Comparison of ENCODE assay signal across 24 mouse cellular contexts in the genomic region with DNA sequence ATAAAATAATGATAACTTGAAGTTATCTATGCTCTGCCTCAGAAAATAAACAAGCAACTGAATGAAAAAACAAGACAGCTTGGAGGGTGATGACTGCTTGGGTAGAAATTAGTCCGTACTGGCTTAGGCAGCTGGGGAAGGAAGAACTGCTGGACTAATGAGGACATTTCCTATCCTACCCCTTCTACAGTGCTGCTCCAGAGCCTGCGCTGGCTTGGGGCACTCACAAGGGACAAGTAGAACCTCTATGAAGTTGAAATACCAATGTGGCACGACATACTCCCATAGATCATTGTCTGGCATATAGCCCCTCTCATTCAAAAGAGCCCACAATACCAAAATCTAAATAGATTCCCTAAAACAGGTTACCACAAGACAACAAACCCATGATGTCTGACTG.
DNase-seq lines count a peak whose midpoint lies in the region; ATAC-seq and TF ChIP-seq lines count a peak whose summit lies in the region.
"Had no signal": no experiment of that assay in that cellular context is flagged by ENCODE, and none has a peak within 500 bp of the region (broad histone marks: within the 10 kb centered on the region; RNA-seq: fewer than 3 reads in every experiment).

No protein-coding gene starts in this region.

- H3K27ac ChIP-seq in forebrain, embryonic 14.5 days (ENCODE audit: low read depth, low read length), result peak overlapping the region; percentile 44; the same call in 1 of the 2 replicates
- H3K27ac ChIP-seq in forebrain, embryonic 11.5 days (ENCODE audit: low read depth, low read length), result no peak overlapping the region
- H3K27ac ChIP-seq in kidney, embryonic 15.5 days, result peak overlapping the region; percentile 18; the same call in 1 of the 2 replicates
- H3K27ac ChIP-seq in kidney, embryonic 16.5 days (ENCODE audit: low read length), result no peak overlapping the region
- peak overlapping the region; percentile 16; the same call in 1 of the 2 replicates for H3K27ac ChIP-seq in midbrain, embryonic 14.5 days (replicated peaks; ENCODE audit: low read depth, low read length)
- no peak overlapping the region for H3K27ac ChIP-seq in midbrain, embryonic 10.5 days (replicated peaks)
- no peak overlapping the region for H3K27ac ChIP-seq in left cerebral cortex, adult 2 months
- H3K27ac ChIP-seq: embryonic facial prominence, embryonic 13.5 days; heart, embryonic 13.5 days; hindbrain, embryonic 12.5 days; limb, embryonic 13.5 days; liver, embryonic 14.5 days; lung, embryonic 15.5 days; midbrain, embryonic 12.5 days; stomach, postnatal 0 days had no signal

- no peak for DNase-seq in forebrain, embryonic 14.5 days (ENCODE audit: low spot score)
- DNase-seq in forebrain, embryonic 11.5 days (ENCODE audit: low spot score), result no peak
- DNase-seq in midbrain, embryonic 14.5 days, result no peak
- DNase-seq in midbrain, embryonic 10.5 days (ENCODE audit: low spot score), result no peak
- no peak for DNase-seq in urinary bladder, adult 2 months (ENCODE audit: low spot score)
- DNase-seq in left cerebral cortex, adult 2 months (ENCODE audit: extremely low spot score in 1 of 2, low spot score in 2 of 2), result no peak
- DNase-seq: adrenal gland, postnatal 25 days; cerebellum, adult 8-10 months; cerebellum, postnatal 36 days; embryo, embryonic 11 days; heart, postnatal 14 days; kidney, adult 2 months; kidney, postnatal 14 days had no signal

- H3K9me3 ChIP-seq in forebrain, embryonic 14.5 days (replicated peaks; ENCODE audit: control insufficient read depth, low read length), result no peaks in the 10 kb centered on the region
- no peaks in the 10 kb centered on the region for H3K9me3 ChIP-seq in forebrain, embryonic 11.5 days (ENCODE audit: control insufficient read depth, low read length)
- H3K9me3 ChIP-seq in kidney, embryonic 15.5 days (replicated peaks), result no peaks in the 10 kb centered on the region
- no peaks in the 10 kb centered on the region for H3K9me3 ChIP-seq in kidney, embryonic 16.5 days (ENCODE audit: low read length)
- no peaks in the 10 kb centered on the region for H3K9me3 ChIP-seq in midbrain, embryonic 14.5 days (ENCODE audit: control insufficient read depth, low read length)
- H3K9me3 ChIP-seq in midbrain, embryonic 10.5 days (replicated peaks), result no peaks in the 10 kb centered on the region
- H3K9me3 ChIP-seq: embryonic facial prominence, embryonic 13.5 days; heart, embryonic 13.5 days; hindbrain, embryonic 12.5 days; limb, embryonic 13.5 days; lung, embryonic 15.5 days; midbrain, embryonic 12.5 days had no signal

- WGBS in forebrain, embryonic 14.5 days, result 86% methylated on average over 3 of the region's 3 CpGs
- WGBS in forebrain, embryonic 11.5 days, result 84% methylated on average over 3 of the region's 3 CpGs
- WGBS in kidney, embryonic 15.5 days, result 84% methylated on average over 3 of the region's 3 CpGs
- 79% methylated on average over 3 of the region's 3 CpGs for whole genome bisulfite sequencing in kidney, embryonic 16.5 days
- WGBS in midbrain, embryonic 14.5 days, result 56% methylated on average over 3 of the region's 3 CpGs
- 92% methylated on average over 3 of the region's 3 CpGs for WGBS in midbrain, embryonic 10.5 days

- TF ChIP-seq CTCF in left cerebral cortex, adult 2 months (IDR thresholded peaks at IDR 0.05), result no peak

- H3K27me3 ChIP-seq in forebrain, embryonic 14.5 days (replicated peaks; ENCODE audit: control insufficient read depth, insufficient read depth, low read length), result no peaks in the 10 kb centered on the region
- no peaks in the 10 kb centered on the region for H3K27me3 ChIP-seq in forebrain, embryonic 11.5 days (ENCODE audit: control insufficient read depth, insufficient read depth, low read length)
- H3K27me3 ChIP-seq in kidney, embryonic 15.5 days, result no peaks in the 10 kb centered on the region
- no peaks in the 10 kb centered on the region for H3K27me3 ChIP-seq in kidney, embryonic 16.5 days (ENCODE audit: insufficient read depth, low read length)
- no peaks in the 10 kb centered on the region for H3K27me3 ChIP-seq in midbrain, embryonic 14.5 days (ENCODE audit: control insufficient read depth, insufficient read depth, low read length)
- H3K27me3 ChIP-seq in midbrain, embryonic 10.5 days (ENCODE audit: low read depth, poor library complexity, severe bottlenecking), result no peaks in the 10 kb centered on the region
- H3K27me3 ChIP-seq: embryonic facial prominence, embryonic 13.5 days; heart, embryonic 13.5 days; hindbrain, embryonic 12.5 days; limb, embryonic 13.5 days; lung, embryonic 15.5 days; midbrain, embryonic 12.5 days had no signal

- no peak overlapping the region for H3K9ac ChIP-seq in forebrain, embryonic 14.5 days (ENCODE audit: low read length)
- H3K9ac ChIP-seq in forebrain, embryonic 11.5 days (ENCODE audit: low read length), result no peak overlapping the region
- H3K9ac ChIP-seq in kidney, embryonic 15.5 days, result no peak overlapping the region
- H3K9ac ChIP-seq in kidney, embryonic 16.5 days (replicated peaks; ENCODE audit: low read length), result no peak overlapping the region
- H3K9ac ChIP-seq in midbrain, embryonic 14.5 days (replicated peaks; ENCODE audit: low read length), result no peak overlapping the region
- H3K9ac ChIP-seq: embryonic facial prominence, embryonic 13.5 days; heart, embryonic 13.5 days; hindbrain, embryonic 12.5 days; limb, embryonic 13.5 days; liver, embryonic 14.5 days; lung, embryonic 15.5 days; midbrain, embryonic 12.5 days had no signal

- H3K36me3 ChIP-seq in forebrain, embryonic 14.5 days (ENCODE audit: control insufficient read depth, insufficient read depth, low read length), result no peaks in the 10 kb centered on the region
- H3K36me3 ChIP-seq in forebrain, embryonic 11.5 days (ENCODE audit: control insufficient read depth, insufficient read depth, low read length), result no peaks in the 10 kb centered on the region
- H3K36me3 ChIP-seq in kidney, embryonic 15.5 days, result 0 out of 2 replicates have a peak, but pooled peaks cover 6% of the 10 kb centered on the region
- no peaks in the 10 kb centered on the region for H3K36me3 ChIP-seq in kidney, embryonic 16.5 days (ENCODE audit: insufficient read depth, low read length)
- H3K36me3 ChIP-seq in midbrain, embryonic 14.5 days (ENCODE audit: control insufficient read depth, insufficient read depth, low read length), result no peaks in the 10 kb centered on the region
- H3K36me3 ChIP-seq in midbrain, embryonic 10.5 days, result no peaks in the 10 kb centered on the region
- H3K36me3 ChIP-seq: heart, embryonic 13.5 days; hindbrain, embryonic 12.5 days; lung, embryonic 15.5 days; midbrain, embryonic 12.5 days had no signal

- no peak overlapping the region for H3K4me2 ChIP-seq in forebrain, embryonic 14.5 days (ENCODE audit: low read length)
- H3K4me2 ChIP-seq in forebrain, embryonic 11.5 days (ENCODE audit: low read depth, low read length, severe bottlenecking), result no peak overlapping the region
- no peak overlapping the region for H3K4me2 ChIP-seq in kidney, embryonic 15.5 days
- H3K4me2 ChIP-seq in kidney, embryonic 16.5 days (replicated peaks; ENCODE audit: low read depth, low read length), result no peak overlapping the region
- no peak overlapping the region for H3K4me2 ChIP-seq in midbrain, embryonic 14.5 days (ENCODE audit: low read length)
- H3K4me2 ChIP-seq: embryonic facial prominence, embryonic 13.5 days; heart, embryonic 13.5 days; hindbrain, embryonic 12.5 days; limb, embryonic 13.5 days; lung, embryonic 15.5 days; midbrain, embryonic 12.5 days had no signal

- no peaks in the 10 kb centered on the region; the same call in 1 of the 2 replicates for H3K4me1 ChIP-seq in forebrain, embryonic 14.5 days (ENCODE audit: control insufficient read depth, insufficient read depth, low read length)
- no peaks in the 10 kb centered on the region for H3K4me1 ChIP-seq in forebrain, embryonic 11.5 days (replicated peaks; ENCODE audit: control insufficient read depth, insufficient read depth, low read length)
- peaks cover 14% of the 10 kb centered on the region for H3K4me1 ChIP-seq in kidney, embryonic 15.5 days
- H3K4me1 ChIP-seq in kidney, embryonic 16.5 days (ENCODE audit: insufficient read depth, low read length), result no peaks in the 10 kb centered on the region
- H3K4me1 ChIP-seq in midbrain, embryonic 14.5 days (ENCODE audit: control insufficient read depth, insufficient read depth, low read length), result no peaks in the 10 kb centered on the region
- 0 out of 2 replicates have a peak, but pooled peaks cover 2% of the 10 kb centered on the region for H3K4me1 ChIP-seq in midbrain, embryonic 10.5 days
- H3K4me1 ChIP-seq: embryonic facial prominence, embryonic 13.5 days; heart, embryonic 13.5 days; limb, embryonic 13.5 days; midbrain, embryonic 12.5 days had no signal

- H3K4me3 ChIP-seq in forebrain, embryonic 14.5 days (ENCODE audit: low read depth, low read length), result no peak overlapping the region
- H3K4me3 ChIP-seq in forebrain, embryonic 11.5 days (ENCODE audit: low read depth, low read length), result no peak overlapping the region
- no peak overlapping the region for H3K4me3 ChIP-seq in kidney, embryonic 15.5 days (replicated peaks)
- H3K4me3 ChIP-seq in kidney, embryonic 16.5 days (ENCODE audit: low read length), result no peak overlapping the region
- H3K4me3 ChIP-seq in midbrain, embryonic 14.5 days (replicated peaks; ENCODE audit: low read depth, low read length), result no peak overlapping the region
- no peak overlapping the region for H3K4me3 ChIP-seq in midbrain, embryonic 10.5 days
- H3K4me3 ChIP-seq in left cerebral cortex, adult 2 months, result no peak overlapping the region
- H3K4me3 ChIP-seq: embryonic facial prominence, embryonic 13.5 days; erythroblast, embryonic 14.5 days; heart, embryonic 13.5 days; hindbrain, embryonic 12.5 days; limb, embryonic 13.5 days; lung, embryonic 15.5 days; midbrain, embryonic 12.5 days had no signal

- intact Hi-C loops in left cerebral cortex, adult 2 months (cut with DNase I), result no loop called here

- ATAC-seq in forebrain, embryonic 14.5 days, result peak; percentile 18; the same call in 1 of the 2 replicates
- no peak for ATAC-seq in forebrain, embryonic 11.5 days (replicated peaks; ENCODE audit: low FRiP score)
- no peak for ATAC-seq in kidney, embryonic 15.5 days (replicated peaks; ENCODE audit: low FRiP score)
- no peak for ATAC-seq in kidney, embryonic 16.5 days (ENCODE audit: low FRiP score, low TSS enrichment)
- ATAC-seq in midbrain, embryonic 14.5 days (ENCODE audit: low FRiP score, low TSS enrichment), result no peak

Comparison
In these comparisons a context has a peak if more than half of its experiments do, and no peak if none do; other contexts are left out.
1. H3K27ac ChIP-seq: peak in forebrain, embryonic 14.5 days (single experiment), kidney, embryonic 15.5 days (single experiment) and midbrain, embryonic 14.5 days (single experiment); none in forebrain, embryonic 11.5 days (single experiment), kidney, embryonic 16.5 days (single experiment), midbrain, embryonic 10.5 days (single experiment) and left cerebral cortex, adult 2 months (single experiment).